Mouse (Mus musculus): ENCODE measurements around the gene E130116L18Rik. TPM values are rescaled to one million over a fixed set of nuclear protein-coding genes. Genes with fewer than 3 reads are reported as not detected.

Gene E130116L18Rik
- polyA plus RNA-seq (2011; ENCODE audit: insufficient read depth, insufficient read length, low read depth, missing spikeins), result not detected in 2 replicates

- Histone ChIP-seq H3K27ac (ENCODE audit: insufficient read depth, low read length) (no peak within 1 kb of the TSS), H3K9ac (ENCODE audit: low read depth, poor library complexity, severe bottlenecking) (peak within 1 kb of the TSS; percentile 44), H3K4me3 (ENCODE audit: low read depth, low read length) (peak within 1 kb of the TSS; percentile 55), H3K36me3 (ENCODE audit: control insufficient read depth, insufficient read depth, low read length, poor library complexity, severe bottlenecking) (no peaks in the 10 kb centered on the region), H3K9me3 (replicated peaks; ENCODE audit: control insufficient read depth, insufficient read depth, low read length, poor library complexity, severe bottlenecking) (no peaks in the 10 kb centered on the region), H3K4me1 (ENCODE audit: control insufficient read depth, insufficient read depth, low read length) (no peaks in the 10 kb centered on the region), H3K27me3 (ENCODE audit: control insufficient read depth, insufficient read depth, low read length, poor library complexity, severe bottlenecking) (no peaks in the 10 kb centered on the region)
- no peak for TF ChIP-seq POLR2A (IDR thresholded peaks at IDR 0.05; ENCODE audit: insufficient read depth, low read length)
- no peak for TF ChIP-seq EP300 (IDR thresholded peaks at IDR 0.05; ENCODE audit: insufficient read depth, low read depth, low read length)
- no peak for TF ChIP-seq CTCF (IDR thresholded peaks at IDR 0.05; ENCODE audit: low read depth, low read length)
Measured at GRCm38 (mm10) chr5:25222752-25223702, at the start of gene E130116L18Rik. E130116L18Rik (minus strand) TSS chr5:25223153.

GRCm38 (mm10) chr5:25268258-25268888 lies 45.4 kb upstream of the E130116L18Rik start:
- no peaks in the 10 kb centered on the region for H3K36me3 ChIP-seq (ENCODE audit: control insufficient read depth, insufficient read depth, low read length, poor library complexity, severe bottlenecking)
- no peak for TF ChIP-seq CTCF (IDR thresholded peaks at IDR 0.05; ENCODE audit: low read depth, low read length)
- TF ChIP-seq EP300 (IDR thresholded peaks at IDR 0.05; ENCODE audit: insufficient read depth, low read depth, low read length), result no peak
- no peak for TF ChIP-seq POLR2A (IDR thresholded peaks at IDR 0.05; ENCODE audit: insufficient read depth, low read length)
- H3K27me3 ChIP-seq (ENCODE audit: control insufficient read depth, insufficient read depth, low read length, poor library complexity, severe bottlenecking), result no peaks in the 10 kb centered on the region
- H3K27ac ChIP-seq (ENCODE audit: insufficient read depth, low read length), result no peak overlapping the region
- no peaks in the 10 kb centered on the region for H3K9me3 ChIP-seq (replicated peaks; ENCODE audit: control insufficient read depth, insufficient read depth, low read length, poor library complexity, severe bottlenecking)
- no peaks in the 10 kb centered on the region for H3K4me1 ChIP-seq (ENCODE audit: control insufficient read depth, insufficient read depth, low read length)
- H3K4me3 ChIP-seq (ENCODE audit: low read depth, low read length), result no peak overlapping the region
- H3K9ac ChIP-seq (ENCODE audit: low read depth, poor library complexity, severe bottlenecking), result no peak overlapping the region

GRCm38 (mm10) chr5:25262266-25262665 lies 39.3 kb upstream of the E130116L18Rik start:
- Histone ChIP-seq H3K4me3 (ENCODE audit: low read depth, low read length) (no peak overlapping the region), H3K9ac (ENCODE audit: low read depth, poor library complexity, severe bottlenecking) (no peak overlapping the region), H3K4me1 (ENCODE audit: control insufficient read depth, insufficient read depth, low read length) (no peaks in the 10 kb centered on the region), H3K36me3 (ENCODE audit: control insufficient read depth, insufficient read depth, low read length, poor library complexity, severe bottlenecking) (no peaks in the 10 kb centered on the region), H3K27ac (ENCODE audit: insufficient read depth, low read length) (no peak overlapping the region), H3K27me3 (ENCODE audit: control insufficient read depth, insufficient read depth, low read length, poor library complexity, severe bottlenecking) (no peaks in the 10 kb centered on the region), H3K9me3 (replicated peaks; ENCODE audit: control insufficient read depth, insufficient read depth, low read length, poor library complexity, severe bottlenecking) (no peaks in the 10 kb centered on the region)
- no peak for TF ChIP-seq CTCF (IDR thresholded peaks at IDR 0.05; ENCODE audit: low read depth, low read length)
- TF ChIP-seq EP300 (IDR thresholded peaks at IDR 0.05; ENCODE audit: insufficient read depth, low read depth, low read length), result no peak
- TF ChIP-seq POLR2A (IDR thresholded peaks at IDR 0.05; ENCODE audit: insufficient read depth, low read length), result no peak

GRCm38 (mm10) chr5:25261452-25261851 lies 38.5 kb upstream of the E130116L18Rik start:
- H3K36me3 ChIP-seq (ENCODE audit: control insufficient read depth, insufficient read depth, low read length, poor library complexity, severe bottlenecking), result no peaks in the 10 kb centered on the region
- TF ChIP-seq EP300 (IDR thresholded peaks at IDR 0.05; ENCODE audit: insufficient read depth, low read depth, low read length), result no peak
- no peak for TF ChIP-seq POLR2A (IDR thresholded peaks at IDR 0.05; ENCODE audit: insufficient read depth, low read length)
- no peak for TF ChIP-seq CTCF (IDR thresholded peaks at IDR 0.05; ENCODE audit: low read depth, low read length)
- no peak overlapping the region for H3K9ac ChIP-seq (ENCODE audit: low read depth, poor library complexity, severe bottlenecking)
- H3K4me3 ChIP-seq (ENCODE audit: low read depth, low read length), result no peak overlapping the region
- H3K9me3 ChIP-seq (replicated peaks; ENCODE audit: control insufficient read depth, insufficient read depth, low read length, poor library complexity, severe bottlenecking), result no peaks in the 10 kb centered on the region
- no peaks in the 10 kb centered on the region for H3K4me1 ChIP-seq (ENCODE audit: control insufficient read depth, insufficient read depth, low read length)
- no peak overlapping the region for H3K27ac ChIP-seq (ENCODE audit: insufficient read depth, low read length)
- no peaks in the 10 kb centered on the region for H3K27me3 ChIP-seq (ENCODE audit: control insufficient read depth, insufficient read depth, low read length, poor library complexity, severe bottlenecking)

GRCm38 (mm10) chr5:25256686-25257085 lies 33.7 kb upstream of the E130116L18Rik start:
- TF ChIP-seq POLR2A (IDR thresholded peaks at IDR 0.05; ENCODE audit: insufficient read depth, low read length) (no peak), CTCF (IDR thresholded peaks at IDR 0.05; ENCODE audit: low read depth, low read length) (no peak), EP300 (IDR thresholded peaks at IDR 0.05; ENCODE audit: insufficient read depth, low read depth, low read length) (no peak)
- no peaks in the 10 kb centered on the region for H3K9me3 ChIP-seq (replicated peaks; ENCODE audit: control insufficient read depth, insufficient read depth, low read length, poor library complexity, severe bottlenecking)
- no peak overlapping the region for H3K27ac ChIP-seq (ENCODE audit: insufficient read depth, low read length)
- no peak overlapping the region for H3K9ac ChIP-seq (ENCODE audit: low read depth, poor library complexity, severe bottlenecking)
- H3K4me3 ChIP-seq (ENCODE audit: low read depth, low read length), result no peak overlapping the region
- H3K4me1 ChIP-seq (ENCODE audit: control insufficient read depth, insufficient read depth, low read length), result no peaks in the 10 kb centered on the region
- H3K36me3 ChIP-seq (ENCODE audit: control insufficient read depth, insufficient read depth, low read length, poor library complexity, severe bottlenecking), result no peaks in the 10 kb centered on the region
- H3K27me3 ChIP-seq (ENCODE audit: control insufficient read depth, insufficient read depth, low read length, poor library complexity, severe bottlenecking), result no peaks in the 10 kb centered on the region

Measured in ES-Bruce4 (cell line).